Mouse (Mus musculus) granulocyte monocyte progenitor cell, adult 5-6 weeks (primary cell): Measurements from ENCODE around the gene Dusp27. TPM values are rescaled to one million over a fixed set of nuclear protein-coding genes. Genes with fewer than 3 reads are reported as not detected.

Experiments used
- ATAC-seq: replicated peaks from 2 replicates; pipeline ENCODE4 v1.8.0; 2016; ENCODE audit warnings: mild to moderate bottlenecking, moderate TSS enrichment, inconsistent platforms; ENCODE audit not compliant: poor library complexity, severe bottlenecking
- total RNA-seq, 2 experiments: library from RNA; stranded (forward) in 1 of 2; stranded (reverse) in 1 of 2; fragments of 200-712, 200-1000 nt in 1 of 2; fragments of >200 nt in 1 of 2; fragmentation: Nextera tagmentation in 1 of 2; gene quantifications; 2 replicates each; pipeline ENCODE4 v1.2.3; 2014 to 2017

Gene Dusp27
- total RNA-seq (2014; fragmentation: Nextera tagmentation) (not detected in 2 replicates), total RNA-seq (2017) (not detected in 2 replicates)

GRCm38 (mm10) chr1:166127719-166128118 is at the start of gene Dusp27:
Dusp27 (minus strand) TSS chr1:166127922.
- ATAC-seq = no peak

DNA sequence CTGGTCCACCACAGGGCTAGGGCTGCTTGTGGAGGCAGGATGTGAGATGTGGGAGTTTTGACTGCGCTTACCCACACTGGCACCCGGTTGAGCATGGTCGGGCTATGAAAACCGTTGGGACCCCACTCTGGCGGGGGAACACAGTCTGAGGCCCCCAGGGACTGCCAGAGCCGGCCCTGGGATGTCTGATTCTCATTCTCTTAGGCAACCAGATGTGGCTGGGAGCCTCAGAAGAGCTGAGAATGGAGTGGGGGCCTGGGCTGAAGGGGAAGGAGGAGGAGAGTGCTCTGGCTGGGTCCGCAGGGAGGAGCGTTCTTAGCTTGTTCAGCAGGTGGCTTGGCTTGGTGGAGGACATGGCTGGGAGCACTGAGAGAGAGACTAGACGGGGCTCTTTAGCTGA is 45.9 kb upstream of the Dusp27 start:
- ATAC-seq = no peak

DNA sequence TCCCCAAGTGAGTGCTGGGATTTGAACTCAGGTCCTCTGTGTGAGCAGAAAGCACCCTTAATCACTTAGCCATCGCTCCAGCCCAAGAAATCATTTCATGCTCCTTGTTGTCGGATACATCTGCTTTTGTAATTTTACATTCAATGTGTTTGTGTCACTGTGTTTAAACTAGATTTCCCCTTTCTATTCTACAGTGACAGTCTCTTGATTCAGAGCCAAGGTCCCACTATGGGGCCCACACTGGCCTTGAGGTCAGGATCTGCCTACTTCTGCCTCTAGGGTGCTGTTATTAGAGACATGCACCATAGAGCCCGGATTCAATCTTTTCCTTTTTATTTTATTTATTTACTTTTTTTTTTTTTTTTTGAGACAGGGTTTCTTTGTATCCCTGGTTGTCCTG is 45.3 kb upstream of the Dusp27 start:
- no peak for ATAC-seq

DNA sequence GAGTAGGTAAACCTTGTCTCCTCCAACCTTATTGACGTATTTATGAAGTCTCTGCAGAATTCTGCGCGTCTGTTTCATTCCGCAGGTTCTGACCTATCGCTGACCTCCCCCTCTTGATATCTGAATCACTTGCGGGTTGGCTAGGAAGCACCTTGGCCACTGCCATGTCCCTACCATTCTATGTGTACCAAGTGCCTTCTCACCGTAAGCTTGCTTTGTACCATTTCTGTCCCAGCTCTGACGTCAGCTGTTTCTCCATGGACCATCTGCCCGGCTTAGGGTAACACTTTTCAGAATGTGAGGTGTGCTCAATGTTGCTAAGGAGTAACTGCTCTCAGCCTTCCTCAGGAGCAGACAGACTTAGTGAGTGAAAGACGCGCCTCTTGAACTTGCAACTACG is 43.1 kb upstream of the Dusp27 start:
- no peak for ATAC-seq

- no peak for ATAC-seq
Measured at GRCm38 (mm10) chr1:166169713-166170112, 42.0 kb upstream of the Dusp27 start.

GRCm38 (mm10) chr1:166168017-166168416 is 40.3 kb upstream of the Dusp27 start:
- no peak for ATAC-seq

- no peak for ATAC-seq
Measured at GRCm38 (mm10) chr1:166167405-166167804, 39.7 kb upstream of the Dusp27 start.

DNA sequence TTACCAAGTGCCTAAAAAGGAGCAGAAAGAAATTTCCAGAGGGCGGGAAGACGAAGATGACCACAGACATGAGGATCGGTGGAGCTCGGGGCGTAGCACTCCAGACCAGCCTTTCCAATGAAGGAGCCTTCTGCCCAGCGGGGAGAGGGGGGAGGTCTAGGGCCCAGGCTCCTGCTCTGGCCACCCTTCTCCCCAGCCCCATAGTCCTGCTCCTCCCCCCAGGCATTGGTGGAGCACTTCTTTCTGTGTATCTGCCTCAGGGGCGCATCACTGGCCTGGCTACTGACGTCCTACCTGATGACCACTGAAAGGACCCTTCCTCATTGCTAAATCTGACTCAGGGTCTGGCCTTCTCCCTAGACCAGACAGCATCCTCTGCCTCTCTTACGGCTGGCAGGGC is 37.4 kb upstream of the Dusp27 start:
- no peak for ATAC-seq

- ATAC-seq = no peak
Measured at GRCm38 (mm10) chr1:166164580-166164979, 36.9 kb upstream of the Dusp27 start.

GRCm38 (mm10) chr1:166160569-166161445 is 33.1 kb upstream of the Dusp27 start:
- ATAC-seq = peak; percentile 76

GRCm38 (mm10) chr1:166160111-166160510 is 32.4 kb upstream of the Dusp27 start:
- no peak for ATAC-seq

- ATAC-seq = no peak
Measured at GRCm38 (mm10) chr1:166158664-166159063, 30.9 kb upstream of the Dusp27 start.

DNA sequence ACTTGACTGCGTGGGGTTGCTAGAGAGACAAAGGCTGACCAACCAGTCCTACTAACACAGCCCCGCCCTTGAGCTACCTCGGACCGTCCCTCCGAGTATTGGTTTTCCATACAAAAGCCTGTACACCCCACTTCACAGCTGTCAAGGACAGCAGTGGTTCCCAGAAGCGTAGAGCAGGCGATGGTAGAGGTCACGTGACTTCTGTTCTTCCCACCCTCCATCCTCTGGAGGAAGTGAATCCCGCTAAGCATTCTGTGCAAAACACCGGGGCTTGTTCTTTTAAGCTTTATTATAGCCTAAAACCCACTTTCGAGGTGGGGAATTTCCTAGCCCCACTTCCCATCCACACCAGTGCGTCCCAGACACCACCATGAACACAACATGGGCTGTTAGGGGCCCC is 30.0 kb upstream of the Dusp27 start:
- ATAC-seq = no peak

GRCm38 (mm10) chr1:166155113-166155494 is 27.4 kb upstream of the Dusp27 start:
- no peak for ATAC-seq

GRCm38 (mm10) chr1:166154162-166155112 is 26.7 kb upstream of the Dusp27 start:
- ATAC-seq = peak; percentile 75

DNA sequence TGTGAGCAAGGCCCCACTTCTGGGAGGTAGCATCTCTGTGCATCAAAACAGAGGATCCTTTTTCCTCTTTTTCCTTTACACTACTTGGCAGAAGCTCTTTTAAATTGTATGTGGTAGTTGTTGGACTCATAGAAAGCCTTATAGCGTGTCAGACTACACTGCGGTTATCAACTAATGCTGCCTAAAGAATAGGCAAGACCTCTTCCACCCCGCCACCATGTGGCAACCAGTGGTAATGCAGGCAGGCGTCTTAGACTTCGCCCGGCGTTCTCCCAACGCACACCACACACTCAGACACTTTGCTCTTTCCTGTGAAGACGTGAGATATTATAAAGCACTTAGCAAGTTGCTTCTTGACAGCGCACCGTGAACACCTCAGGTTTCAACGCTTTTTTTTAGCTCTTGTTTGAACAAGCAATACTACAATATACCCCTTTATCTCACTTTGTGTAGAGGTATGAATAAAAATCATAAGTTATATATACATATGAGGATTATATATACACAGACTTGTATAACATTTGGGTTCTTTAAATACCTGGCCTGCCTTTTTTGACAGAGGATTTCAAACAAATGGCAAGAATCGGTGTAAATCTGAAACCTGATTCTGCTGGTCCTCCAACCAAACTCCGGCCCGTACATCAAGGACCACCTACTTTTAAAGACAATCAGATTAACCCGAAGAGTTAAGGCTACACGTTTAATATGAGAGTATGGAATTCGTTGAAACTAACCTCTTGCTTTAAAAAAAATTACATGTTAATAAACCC is 25.8 kb upstream of the Dusp27 start:
- ATAC-seq = peak; percentile 73

- ATAC-seq = no peak
Measured at GRCm38 (mm10) chr1:166152034-166152433, 24.3 kb upstream of the Dusp27 start.

GRCm38 (mm10) chr1:166151341-166151740 is 23.6 kb upstream of the Dusp27 start:
- ATAC-seq = no peak

DNA sequence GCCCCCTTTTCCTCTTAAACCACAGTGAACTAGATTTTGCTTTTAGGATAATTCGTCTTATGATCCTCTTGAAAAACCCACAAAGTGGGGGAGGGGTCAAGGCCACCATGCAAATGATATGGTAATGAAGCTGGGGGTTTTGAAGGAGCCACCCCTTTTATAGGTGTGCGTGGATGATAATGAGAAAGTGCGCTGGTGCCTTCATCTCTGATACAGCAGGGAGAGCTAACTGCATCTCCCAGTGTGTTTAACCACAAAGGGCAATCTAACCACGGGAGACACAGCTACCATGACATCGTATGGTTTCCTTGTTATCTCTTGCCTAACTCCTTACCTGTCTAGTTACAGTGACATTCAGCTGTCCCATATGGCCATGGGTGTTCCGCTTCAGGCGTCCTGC is 22.3 kb upstream of the Dusp27 start:
- no peak for ATAC-seq

DNA sequence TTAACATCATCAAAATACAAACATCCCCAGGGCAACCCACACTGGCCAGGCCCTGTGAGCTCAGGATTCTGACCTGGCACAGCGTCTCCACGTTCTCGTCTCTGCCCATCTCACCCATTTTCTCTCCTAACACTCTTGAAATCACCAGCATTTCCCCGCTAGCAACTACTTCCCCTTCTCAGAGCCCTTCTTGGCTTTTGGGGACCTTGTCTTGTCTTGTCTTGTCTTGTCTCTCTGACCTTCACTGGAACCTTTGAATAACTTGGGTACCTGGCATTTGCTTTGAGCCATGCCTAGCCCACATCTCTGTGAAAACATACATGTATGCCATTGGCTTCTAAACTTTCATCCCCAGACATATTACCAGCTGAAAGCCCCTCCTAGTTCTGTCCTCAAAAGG is 21.7 kb upstream of the Dusp27 start:
- ATAC-seq = peak; percentile 35
